Mouse (Mus musculus): ENCODE data around the gene Mob3b.
A peak's percentile ranks its signal among the peaks of the same experiment; 100 is the strongest.

DNA sequence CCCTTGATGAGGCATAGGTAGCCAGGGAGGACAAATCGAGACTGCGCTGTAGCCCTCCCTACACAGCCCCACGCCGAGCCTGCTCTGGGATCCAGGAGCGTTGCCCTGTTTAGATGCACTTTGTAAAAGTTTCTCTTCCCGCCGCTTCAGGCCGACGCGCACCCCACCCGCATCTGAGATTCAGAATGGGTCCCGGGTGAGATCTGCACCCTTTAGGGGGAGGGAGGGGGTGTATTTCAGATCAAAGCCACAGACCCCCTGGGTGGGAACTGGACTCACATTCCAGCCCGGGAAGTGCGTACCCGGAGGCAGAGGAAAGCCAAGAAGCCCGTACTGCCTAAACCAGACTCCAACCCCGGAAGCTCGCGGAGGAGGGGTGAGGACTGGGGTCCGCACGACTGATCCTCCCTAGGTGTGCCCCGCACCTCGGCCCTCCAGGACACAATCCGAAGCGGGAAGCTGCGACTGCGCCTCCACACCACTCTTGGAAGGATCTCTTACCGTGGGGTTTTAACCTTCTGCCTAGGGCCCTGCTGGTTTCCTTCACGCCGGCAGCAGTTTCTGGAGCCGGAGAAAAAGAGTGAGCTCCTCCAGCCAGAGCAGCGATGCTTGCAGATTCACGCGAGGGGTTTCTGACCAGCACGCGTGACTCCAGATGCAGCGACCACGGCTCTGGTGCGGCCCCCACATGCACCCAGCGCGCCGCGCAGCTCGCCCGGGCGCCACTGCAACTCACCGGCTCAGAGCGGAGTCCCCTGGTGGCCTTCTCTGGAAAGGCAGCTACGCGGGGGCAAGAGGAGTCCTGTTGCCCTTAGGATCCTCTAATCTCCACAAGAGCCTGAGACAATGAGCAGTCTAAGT is at the start of gene Mob3b:
- peak; percentile 72 for TF ChIP-seq CTCF (IDR thresholded peaks at IDR 0.05; ENCODE audit: control insufficient read depth, insufficient read depth, low read length)
- TF ChIP-seq POLR2A (IDR thresholded peaks at IDR 0.05; ENCODE audit: borderline replicate concordance, control insufficient read depth, low read depth, low read length) = peak; percentile 41; the same call in 1 of the 2 replicates
